Mouse (Mus musculus) macrophage (primary cell): ENCODE data around the gene Kcnj16. TPM values are rescaled to one million over a fixed set of nuclear protein-coding genes. Genes with fewer than 3 reads are reported as not detected.

Experiments used
- H3K27ac ChIP-seq: fragments of 350-480 bp; formaldehyde crosslinking; 2 replicates; pipeline ENCODE4 v1.9.0; 2021
- H3K36me3 ChIP-seq: fragments of 350-480 bp; formaldehyde crosslinking; 2 replicates; pipeline ENCODE4 v1.9.0; 2021; ENCODE audit errors: inconsistent target
- H3K4me3 ChIP-seq: fragments of 350-480 bp; formaldehyde crosslinking; 2 replicates; pipeline ENCODE4 v1.9.0; 2021; ENCODE audit errors: inconsistent target
- H3K79me2 ChIP-seq: fragments of 350-480 bp; formaldehyde crosslinking; 2 replicates; pipeline ENCODE4 v1.9.0; 2021; ENCODE audit errors: inconsistent target
- WGBS: methylation state at CpG from one replicate; pipeline ENCODE4 v1.1.7; 2026; ENCODE audit warnings: inconsistent platforms; ENCODE audit not compliant: missing documents; 5-methylcytosine and 5-hydroxymethylcytosine counted together
- polyA plus RNA-seq: library from polyadenylated mRNA; stranded (reverse); fragments of 250-400 nt; gene quantifications from 3 replicates; pipeline ENCODE4 v1.2.4, GENCODE M21; 2018; ENCODE audit warnings: inconsistent platforms
- total RNA-seq, 78 experiments: library from RNA; depleted of rRNA; stranded (reverse); fragments of 250-400 nt; gene quantifications; 1 replicate in 9 of 78; 2 replicates in 24 of 78; 3 replicates in 43 of 78; 4 replicates in 2 of 78; pipeline ENCODE4 v1.2.4; 2018; ENCODE audit warnings: inconsistent platforms in 56 of 78

Kcnj16 gene
- total RNA-seq (2018; cell fraction: chromatin; rRNA removed), result under 1 TPM in 1 of 26 experiments, not detected in 25; 0.18 TPM
- total RNA-seq (2018; cell fraction: cytosol; rRNA removed), result under 1 TPM in 13 of 26 experiments, not detected in 13; 0.05 to 0.47 (median 0.12) TPM
- under 1 TPM in 2 of 26 experiments, not detected in 24; 0.21 to 0.61 TPM for total RNA-seq (2018; cell fraction: nucleus; rRNA removed)
- 0.21 to 0.30 TPM (median 0.23 TPM) in 3 replicates for polyA plus RNA-seq

DNA sequence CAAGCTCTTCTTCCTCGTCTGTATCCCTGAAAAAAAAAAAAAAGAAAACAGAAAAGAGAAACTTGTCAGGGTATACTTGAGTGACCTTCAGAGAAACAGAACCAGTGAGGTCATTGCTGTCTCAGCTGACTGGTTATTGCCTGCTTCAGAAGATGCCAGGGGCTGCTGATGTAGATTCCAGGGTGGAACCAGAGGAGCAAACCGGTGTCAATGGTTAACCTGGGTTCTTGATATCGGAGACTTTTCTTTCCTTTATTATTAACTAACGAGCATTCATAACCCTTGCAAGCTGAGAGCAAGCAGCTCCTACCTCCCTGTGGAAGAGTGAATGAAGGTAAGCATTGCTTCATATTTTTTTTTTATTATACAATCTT lies at the start of gene Kcnj16:
TSS of gene Kcnj16 (plus strand) at position 272 of the 374 bp plus-strand sequence.
- Histone ChIP-seq H3K79me2 (no peaks in the 10 kb centered on the region), H3K27ac (no peak within 1 kb of the TSS), H3K4me3 (no peak within 1 kb of the TSS), H3K36me3 (no peaks in the 10 kb centered on the region)
- 95% methylated on average over 4 of the region's 4 CpGs for WGBS

DNA sequence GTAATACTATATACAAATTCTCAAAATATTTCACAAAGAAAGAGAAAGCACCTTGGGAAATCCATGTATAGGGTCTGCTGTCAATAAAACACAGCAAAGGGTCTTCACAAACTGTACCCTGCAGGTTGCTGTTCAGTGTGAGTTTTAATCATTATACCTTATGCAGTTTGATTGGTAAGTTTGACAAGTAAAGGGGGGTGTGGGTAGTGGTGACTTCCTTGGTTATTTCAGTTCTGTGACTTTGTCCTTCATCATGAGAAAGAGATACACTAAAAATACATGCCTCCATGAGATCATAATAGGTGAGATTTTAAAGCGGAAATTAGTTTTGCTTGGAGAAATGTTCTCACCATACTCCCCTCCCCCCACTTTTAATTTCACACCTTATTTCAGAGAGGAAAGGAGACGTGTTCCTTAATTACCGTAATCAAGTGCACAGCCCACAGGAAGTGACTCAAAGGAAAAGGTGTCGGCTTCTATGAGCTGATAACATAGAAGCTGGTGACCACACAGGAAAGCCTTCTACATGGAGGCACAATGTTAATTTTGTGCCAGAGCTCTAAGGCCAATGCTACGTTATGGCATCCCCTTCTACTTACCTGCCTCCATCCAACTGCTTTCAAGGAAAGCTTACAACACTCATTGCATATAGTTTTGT lies 48.9 kb upstream of the Kcnj16 start:
- Histone ChIP-seq H3K79me2 (no peaks in the 10 kb centered on the region), H3K4me3 (no peak overlapping the region)
- WGBS, result 13% methylated on average over 5 of the region's 5 CpGs

DNA sequence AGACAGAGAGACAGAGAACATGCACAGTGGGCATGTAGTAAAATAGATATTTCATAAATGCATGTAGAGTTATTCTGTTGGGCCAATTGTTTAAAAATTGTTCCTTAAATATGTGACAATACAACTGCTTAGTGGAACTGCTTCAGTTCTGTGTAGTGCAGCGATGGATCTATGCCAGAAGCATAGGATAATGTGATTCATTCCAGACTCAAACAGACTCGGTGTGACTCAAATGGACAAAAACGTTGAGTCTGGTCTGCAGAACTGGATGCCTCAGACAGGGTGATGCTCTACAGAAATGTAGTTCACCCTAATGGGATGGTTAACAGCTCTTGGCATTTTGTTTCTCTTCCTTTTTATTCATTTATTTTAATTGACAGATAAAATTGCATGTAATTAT lies 32.1 kb upstream of the Kcnj16 start:
- no peaks in the 10 kb centered on the region for H3K79me2 ChIP-seq
- 94% methylated on average over 3 of the region's 3 CpGs for WGBS

More for the DNA sequence above, 48.9 kb upstream of the Kcnj16 start:
- no peaks in the 10 kb centered on the region for H3K36me3 ChIP-seq
- no peak overlapping the region for H3K27ac ChIP-seq

DNA sequence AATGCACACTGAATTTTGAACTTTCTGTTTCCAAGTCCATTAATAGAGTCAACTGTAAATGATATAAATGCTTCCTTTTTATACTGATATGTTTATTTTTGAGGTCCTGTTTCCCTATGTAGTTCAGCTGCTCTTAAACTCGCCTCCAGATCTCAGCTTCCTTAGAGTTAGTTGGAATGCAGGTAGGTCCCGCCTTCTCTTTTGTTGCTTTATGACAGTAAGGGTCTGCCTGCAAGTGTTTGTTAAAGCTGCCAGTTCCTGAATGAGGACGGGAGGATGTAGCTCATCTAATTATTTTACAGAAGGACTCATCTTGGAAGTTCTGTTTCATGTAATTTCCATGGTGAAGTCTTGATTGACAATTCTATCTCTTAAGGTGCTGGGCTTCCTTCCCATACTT lies 25.6 kb upstream of the Kcnj16 start:
- no peak overlapping the region for H3K27ac ChIP-seq
- 38% methylated on average over 3 of the region's 3 CpGs for WGBS
- H3K4me3 ChIP-seq, result no peak overlapping the region
- no peaks in the 10 kb centered on the region for H3K79me2 ChIP-seq
- H3K36me3 ChIP-seq, result no peaks in the 10 kb centered on the region

More for the DNA sequence above, 32.1 kb upstream of the Kcnj16 start:
- Histone ChIP-seq H3K4me3 (no peak overlapping the region), H3K36me3 (no peaks in the 10 kb centered on the region), H3K27ac (no peak overlapping the region)

DNA sequence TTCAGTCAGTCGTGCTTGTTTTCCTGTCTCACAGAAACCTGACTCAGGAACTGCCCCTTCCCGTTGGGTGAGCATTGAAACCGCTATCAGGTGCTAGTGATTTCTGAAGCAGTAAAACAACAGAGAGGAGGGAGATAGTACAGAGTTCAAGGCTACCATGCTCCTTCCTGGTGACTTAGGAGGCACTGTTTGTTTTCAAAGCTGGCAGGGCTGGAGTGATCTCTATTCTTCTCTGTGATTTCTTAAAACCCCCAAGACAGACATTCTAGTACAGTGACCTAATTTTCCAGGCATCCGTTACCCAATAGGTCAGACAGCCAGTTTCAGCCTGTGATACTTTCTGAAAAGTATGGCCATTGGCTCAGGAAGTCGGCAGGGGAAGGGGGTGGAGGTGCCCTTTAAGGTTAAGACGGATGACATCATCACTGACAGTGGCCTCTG lies 25.1 kb upstream of the Kcnj16 start:
- H3K27ac ChIP-seq, result no peak overlapping the region
- 32% methylated on average over 6 of the region's 6 CpGs for WGBS

DNA sequence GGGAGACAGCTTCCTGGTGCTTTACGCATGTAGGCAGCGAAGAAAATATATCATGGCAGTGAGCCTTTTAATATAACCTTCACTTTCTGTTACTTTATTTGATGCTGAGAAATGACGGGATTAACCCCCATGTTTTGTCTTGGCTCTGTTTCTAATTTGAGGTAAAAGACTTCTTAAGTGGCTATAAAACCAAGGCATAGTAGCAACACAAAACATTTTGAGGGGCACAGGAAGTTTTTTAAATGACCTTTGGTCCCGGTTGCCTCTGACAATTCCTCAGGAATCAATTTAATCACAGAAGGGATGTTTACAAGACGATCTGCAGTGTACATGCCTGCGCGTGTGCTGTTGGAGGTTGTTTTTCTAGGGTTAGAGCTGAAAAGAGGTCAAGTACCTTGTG lies 11.2 kb upstream of the Kcnj16 start:
- Histone ChIP-seq H3K79me2 (no peaks in the 10 kb centered on the region), H3K27ac (no peak overlapping the region), H3K4me3 (no peak overlapping the region), H3K36me3 (no peaks in the 10 kb centered on the region)
- 95% methylated on average over 7 of the region's 7 CpGs for WGBS

More for the DNA sequence above, 25.1 kb upstream of the Kcnj16 start:
- Histone ChIP-seq H3K36me3 (no peaks in the 10 kb centered on the region), H3K79me2 (no peaks in the 10 kb centered on the region), H3K4me3 (no peak overlapping the region)

DNA sequence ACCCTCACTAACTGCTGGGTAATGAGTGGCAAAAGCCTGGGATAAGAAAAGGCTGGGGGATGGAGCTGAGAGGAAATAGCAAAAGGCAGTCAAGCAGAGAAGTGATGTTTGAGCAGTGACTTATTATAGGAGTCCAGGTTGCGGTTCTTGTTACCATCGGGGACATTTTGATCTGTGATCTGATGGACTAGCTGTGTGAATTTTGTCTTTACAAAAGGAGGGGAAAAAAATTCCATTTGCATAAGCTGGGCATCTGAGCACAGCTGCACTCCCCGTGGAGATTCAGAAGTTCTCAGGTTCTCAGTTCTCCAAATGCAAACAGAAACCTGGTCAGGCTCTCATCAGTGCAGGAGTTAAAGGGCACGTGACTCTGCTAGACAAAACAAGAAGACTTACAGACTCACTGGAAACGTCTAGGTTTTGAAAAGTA lies 6.2 kb upstream of the Kcnj16 start:
- Histone ChIP-seq H3K79me2 (no peaks in the 10 kb centered on the region), H3K36me3 (no peaks in the 10 kb centered on the region), H3K27ac (no peak overlapping the region), H3K4me3 (no peak overlapping the region)
- 29% methylated on average over 5 of the region's 5 CpGs for WGBS

DNA sequence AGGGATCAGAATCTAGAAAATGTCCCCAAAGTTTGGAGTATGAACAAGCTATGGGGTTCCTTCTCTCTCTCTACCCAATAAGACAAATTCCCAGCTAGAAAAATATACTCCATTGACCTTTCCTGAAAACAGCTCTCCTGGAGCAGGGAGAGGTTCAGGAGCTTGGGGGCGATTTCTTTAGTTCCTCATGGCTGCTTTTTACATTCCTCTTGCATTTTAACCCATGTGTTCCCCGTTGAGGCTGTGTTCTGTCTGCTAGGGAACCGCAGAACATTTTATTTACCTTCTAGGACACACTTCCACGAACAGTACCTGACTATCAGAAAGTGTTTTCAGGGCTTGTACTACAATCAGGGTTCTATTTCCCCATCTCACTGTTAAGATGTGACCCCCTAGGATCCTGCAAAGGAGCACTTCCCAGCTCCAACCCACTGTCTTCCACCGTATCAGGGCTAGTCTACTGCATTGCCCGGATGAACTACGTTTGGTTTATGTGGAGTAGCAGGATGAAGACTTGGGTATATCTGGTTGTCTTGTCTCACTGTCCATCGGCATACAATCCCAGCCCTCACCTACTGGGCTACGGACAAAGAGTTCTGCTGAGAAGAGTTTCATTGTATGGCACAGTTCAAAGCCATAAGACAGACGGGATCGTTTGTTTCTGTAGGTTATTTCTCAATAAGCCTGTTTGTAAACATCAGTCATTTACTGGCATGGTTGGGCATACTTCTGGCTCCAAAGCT lies 643 bp upstream of the Kcnj16 start:
- Histone ChIP-seq H3K79me2 (no peaks in the 10 kb centered on the region), H3K36me3 (no peaks in the 10 kb centered on the region), H3K4me3 (no peak overlapping the region), H3K27ac (no peak overlapping the region)
- WGBS, result 95% methylated on average over 11 of the region's 11 CpGs

DNA sequence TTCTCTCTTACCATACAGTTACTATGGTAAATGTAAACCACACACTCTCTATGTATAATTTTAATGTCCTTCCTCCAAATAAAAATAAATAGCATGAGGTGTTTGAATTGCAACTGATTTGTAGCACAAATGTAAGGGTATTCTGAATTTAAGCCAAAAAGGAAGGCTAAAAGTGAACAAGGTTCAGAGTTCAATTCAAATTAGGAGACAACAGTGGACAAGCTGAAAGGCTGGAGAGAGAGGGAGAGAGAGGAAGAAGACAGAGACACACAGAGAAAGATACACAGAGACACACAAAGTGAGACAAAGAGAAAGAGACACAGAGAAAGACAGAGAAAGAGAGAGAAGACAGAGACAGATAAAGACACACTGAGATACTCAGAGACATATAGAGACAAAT lies 1.1 kb downstream of the Kcnj16 start:
- no peak overlapping the region for H3K27ac ChIP-seq
- no peaks in the 10 kb centered on the region for H3K79me2 ChIP-seq
- no peak overlapping the region for H3K4me3 ChIP-seq
- H3K36me3 ChIP-seq, result no peaks in the 10 kb centered on the region

DNA sequence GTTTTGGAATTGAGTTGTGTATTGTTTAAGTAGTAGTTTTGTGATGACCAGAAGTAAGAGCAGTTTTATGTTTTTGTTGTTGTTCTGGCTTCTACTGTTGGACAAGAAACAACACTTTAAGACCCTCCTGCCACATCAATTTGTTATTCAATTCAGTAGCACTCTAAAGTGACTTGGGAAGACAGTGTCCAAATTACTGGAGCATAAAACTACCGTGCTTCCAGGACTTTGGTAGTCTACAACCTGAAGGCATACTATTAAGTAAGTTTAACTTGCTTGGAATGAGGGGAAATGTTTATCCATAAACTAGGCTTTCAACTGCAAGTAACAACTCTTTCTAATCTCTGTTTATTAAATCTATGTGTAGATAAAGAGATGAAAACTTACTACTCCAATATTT lies 17.7 kb downstream of the Kcnj16 start:
- H3K4me3 ChIP-seq, result no peak overlapping the region
- WGBS, result 100% methylated on average over 1 of the region's 1 CpGs
- no peaks in the 10 kb centered on the region for H3K36me3 ChIP-seq
- H3K79me2 ChIP-seq, result no peaks in the 10 kb centered on the region
- H3K27ac ChIP-seq, result no peak overlapping the region

DNA sequence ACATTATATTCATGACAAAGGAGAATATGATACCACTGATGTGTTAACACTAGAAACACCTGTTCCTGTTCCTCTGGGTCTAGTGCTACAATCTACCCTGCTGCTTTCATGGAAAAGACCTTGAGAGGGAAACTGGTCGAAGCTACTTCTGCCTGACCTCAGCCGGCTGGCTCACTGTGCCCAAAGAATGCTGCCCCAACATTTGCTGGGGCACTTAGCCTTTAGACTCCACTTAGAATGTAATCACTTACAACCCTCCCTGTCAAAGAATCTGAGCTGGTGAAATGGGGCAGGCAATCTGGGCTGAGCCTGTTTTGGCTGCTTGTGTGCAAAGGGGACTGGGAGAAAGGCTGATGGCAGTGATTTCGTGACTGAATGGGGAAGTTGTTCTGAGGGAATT lies 18.1 kb downstream of the Kcnj16 start:
- H3K27ac ChIP-seq, result no peak overlapping the region

DNA sequence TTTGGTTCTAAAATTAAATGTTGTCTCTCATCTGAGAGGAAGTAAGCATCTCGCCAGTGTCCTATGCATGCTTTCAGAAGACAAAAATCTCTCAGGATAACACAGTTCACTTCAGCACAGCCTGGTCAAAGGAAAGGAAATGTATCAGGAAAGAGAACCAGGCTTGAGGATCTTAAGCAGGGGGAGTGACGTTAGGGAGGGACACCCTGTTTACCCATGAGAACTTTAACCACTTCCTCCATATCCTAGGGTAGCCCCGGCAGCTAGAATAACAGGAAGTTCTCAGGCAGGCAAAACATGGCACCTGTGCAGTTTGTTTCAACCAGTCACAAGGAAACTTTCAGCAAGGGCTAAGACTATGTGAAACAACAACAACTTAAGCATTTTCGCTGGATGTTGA lies 25.8 kb downstream of the Kcnj16 start:
- Histone ChIP-seq H3K27ac (peak overlapping the region; percentile 61), H3K4me3 (no peak overlapping the region), H3K36me3 (no peaks in the 10 kb centered on the region), H3K79me2 (no peaks in the 10 kb centered on the region)
- WGBS, result 4% methylated on average over 4 of the region's 4 CpGs

More for the DNA sequence above, 18.1 kb downstream of the Kcnj16 start:
- Histone ChIP-seq H3K4me3 (no peak overlapping the region), H3K79me2 (no peaks in the 10 kb centered on the region), H3K36me3 (no peaks in the 10 kb centered on the region)
- 57% methylated on average over 3 of the region's 3 CpGs for WGBS

DNA sequence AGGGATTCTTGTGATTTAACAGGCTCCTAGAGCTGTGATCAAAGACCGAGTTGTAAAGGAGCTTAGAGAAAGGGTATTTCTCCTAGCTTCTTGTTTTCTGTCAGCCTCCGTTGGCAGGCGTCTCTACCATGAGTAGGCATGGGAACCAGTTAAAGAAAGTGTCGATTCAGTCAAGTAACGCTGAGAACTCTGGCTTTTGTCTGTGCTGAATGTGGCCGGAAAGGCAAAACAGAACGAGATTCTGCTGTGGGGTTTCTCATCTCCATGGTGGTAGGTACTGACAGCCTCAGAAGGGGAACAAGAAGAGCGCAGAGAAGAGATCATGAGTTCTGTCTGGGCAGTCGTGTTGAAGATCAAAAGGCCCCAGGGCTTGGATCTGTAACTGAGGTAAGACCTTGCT lies 29.4 kb downstream of the Kcnj16 start:
- no peaks in the 10 kb centered on the region for H3K79me2 ChIP-seq
- H3K36me3 ChIP-seq, result no peaks in the 10 kb centered on the region
- H3K27ac ChIP-seq, result no peak overlapping the region
- 72% methylated on average over 9 of the region's 9 CpGs for WGBS
- no peak overlapping the region for H3K4me3 ChIP-seq

DNA sequence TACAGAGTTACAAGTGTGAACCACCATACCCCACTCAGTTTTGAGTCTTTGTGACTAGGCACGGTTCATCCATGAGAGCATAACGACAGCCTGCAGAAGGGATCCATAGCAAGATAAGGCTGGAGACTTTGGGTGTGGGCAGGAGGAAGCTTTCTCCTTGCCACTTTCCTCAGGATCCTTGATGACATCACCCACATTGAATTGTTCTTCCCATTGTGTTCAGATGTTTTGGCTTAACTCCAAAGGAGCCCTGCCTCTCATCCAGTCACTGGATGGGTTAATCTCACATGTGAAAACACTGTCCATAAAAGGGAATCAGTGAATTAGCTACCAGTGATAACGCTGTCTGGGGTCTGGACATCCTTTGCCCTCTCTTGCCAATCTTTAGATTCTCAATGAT lies 37.3 kb downstream of the Kcnj16 start:
- Histone ChIP-seq H3K4me3 (no peak overlapping the region), H3K27ac (no peak overlapping the region), H3K36me3 (no peaks in the 10 kb centered on the region), H3K79me2 (no peaks in the 10 kb centered on the region)
- WGBS, result 91% methylated on average over 3 of the region's 3 CpGs

DNA sequence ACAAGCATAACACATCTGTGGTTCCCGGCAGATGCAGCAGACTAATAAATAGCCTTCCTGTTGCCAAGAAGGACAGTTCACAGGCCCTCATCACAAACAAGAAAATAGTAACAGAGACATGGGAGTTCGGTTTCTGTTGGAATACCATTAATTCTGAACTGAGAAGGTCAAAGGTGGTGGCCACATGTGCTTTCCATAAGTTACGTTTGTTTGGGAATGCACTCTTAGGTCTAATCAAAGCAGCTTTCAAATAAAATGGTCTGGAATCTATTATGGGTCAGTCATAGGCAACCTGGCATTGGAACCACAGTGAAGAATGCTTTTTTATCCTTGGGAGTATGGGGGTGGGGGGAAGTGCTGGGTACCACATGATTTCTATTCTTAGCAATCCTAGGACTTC lies 41.6 kb downstream of the Kcnj16 start:
- Histone ChIP-seq H3K4me3 (no peak overlapping the region), H3K27ac (no peak overlapping the region), H3K36me3 (no peaks in the 10 kb centered on the region), H3K79me2 (no peaks in the 10 kb centered on the region)
- 93% methylated on average over 3 of the region's 3 CpGs for WGBS
